Mouse (Mus musculus): Measurements from ENCODE around the gene Bhlhe40. TPM values are rescaled to one million over a fixed set of nuclear protein-coding genes. Genes with fewer than 3 reads are reported as not detected.

Bhlhe40 gene
- polyA plus RNA-seq, 1 experiment from 2014 or later, result 3.0 TPM

- Histone ChIP-seq H3K27me3 (ENCODE audit: control insufficient read depth, insufficient read depth, low read length) (no peaks in the 10 kb centered on the region), H3K9ac (ENCODE audit: low read depth, low read length) (no peak overlapping the region), H3K36me3 (ENCODE audit: control insufficient read depth, insufficient read depth, low read length) (no peaks in the 10 kb centered on the region), H3K4me1 (replicated peaks; ENCODE audit: control insufficient read depth, insufficient read depth, low read length) (no peaks in the 10 kb centered on the region), H3K9me3 (ENCODE audit: control insufficient read depth, low read length) (no peaks in the 10 kb centered on the region), H3K4me3 (ENCODE audit: low read depth, low read length) (no peak overlapping the region), H3K4me2 (replicated peaks; ENCODE audit: low read depth, low read length) (no peak overlapping the region), H3K27ac (ENCODE audit: low read depth, low read length) (no peak overlapping the region)
- no peak for ATAC-seq (ENCODE audit: low FRiP score)
- WGBS, result 92% methylated on average over 4 of the region's 4 CpGs
- no peak for DNase-seq (ENCODE audit: low spot score)
Measured at GRCm38 (mm10) chr6:108677697-108678096, 17.3 kb downstream of the Bhlhe40 start.

- H3K27me3 ChIP-seq (ENCODE audit: control insufficient read depth, insufficient read depth, low read length), result no peaks in the 10 kb centered on the region
- no peak overlapping the region for H3K9ac ChIP-seq (ENCODE audit: low read depth, low read length)
- no peak overlapping the region for H3K4me2 ChIP-seq (replicated peaks; ENCODE audit: low read depth, low read length)
- ATAC-seq (ENCODE audit: low FRiP score), result no peak
- no peaks in the 10 kb centered on the region for H3K9me3 ChIP-seq (ENCODE audit: control insufficient read depth, low read length)
- no peak overlapping the region for H3K27ac ChIP-seq (ENCODE audit: low read depth, low read length)
- WGBS, result 66% methylated on average over 5 of the region's 5 CpGs
- no peak overlapping the region for H3K4me3 ChIP-seq (ENCODE audit: low read depth, low read length)
- no peaks in the 10 kb centered on the region for H3K4me1 ChIP-seq (replicated peaks; ENCODE audit: control insufficient read depth, insufficient read depth, low read length)
- no peaks in the 10 kb centered on the region for H3K36me3 ChIP-seq (ENCODE audit: control insufficient read depth, insufficient read depth, low read length)
- DNase-seq (ENCODE audit: low spot score), result no peak
Measured at GRCm38 (mm10) chr6:108678227-108678626, 17.8 kb downstream of the Bhlhe40 start.

- no peaks in the 10 kb centered on the region for H3K27me3 ChIP-seq (ENCODE audit: control insufficient read depth, insufficient read depth, low read length)
- H3K4me1 ChIP-seq (replicated peaks; ENCODE audit: control insufficient read depth, insufficient read depth, low read length), result no peaks in the 10 kb centered on the region
- no peak for ATAC-seq (ENCODE audit: low FRiP score)
- 81% methylated on average over 7 of the region's 7 CpGs for WGBS
- H3K4me3 ChIP-seq (ENCODE audit: low read depth, low read length), result no peak overlapping the region
- no peaks in the 10 kb centered on the region for H3K36me3 ChIP-seq (ENCODE audit: control insufficient read depth, insufficient read depth, low read length)
- no peak overlapping the region for H3K9ac ChIP-seq (ENCODE audit: low read depth, low read length)
- H3K9me3 ChIP-seq (ENCODE audit: control insufficient read depth, low read length), result no peaks in the 10 kb centered on the region
- H3K4me2 ChIP-seq (replicated peaks; ENCODE audit: low read depth, low read length), result no peak overlapping the region
- H3K27ac ChIP-seq (ENCODE audit: low read depth, low read length), result no peak overlapping the region
- DNase-seq (ENCODE audit: low spot score), result no peak
Measured at GRCm38 (mm10) chr6:108680503-108680902, 20.1 kb downstream of the Bhlhe40 start.

GRCm38 (mm10) chr6:108681084-108681483, 20.7 kb downstream of the Bhlhe40 start:
- DNase-seq (ENCODE audit: low spot score), result no peak
- Histone ChIP-seq H3K36me3 (ENCODE audit: control insufficient read depth, insufficient read depth, low read length) (no peaks in the 10 kb centered on the region), H3K4me2 (replicated peaks; ENCODE audit: low read depth, low read length) (no peak overlapping the region), H3K9ac (ENCODE audit: low read depth, low read length) (no peak overlapping the region), H3K4me3 (ENCODE audit: low read depth, low read length) (no peak overlapping the region), H3K4me1 (replicated peaks; ENCODE audit: control insufficient read depth, insufficient read depth, low read length) (no peaks in the 10 kb centered on the region), H3K27me3 (ENCODE audit: control insufficient read depth, insufficient read depth, low read length) (no peaks in the 10 kb centered on the region), H3K27ac (ENCODE audit: low read depth, low read length) (no peak overlapping the region), H3K9me3 (ENCODE audit: control insufficient read depth, low read length) (no peaks in the 10 kb centered on the region)
- ATAC-seq (ENCODE audit: low FRiP score), result no peak
- WGBS, result 94% methylated on average over 4 of the region's 4 CpGs

GRCm38 (mm10) chr6:108683140-108683539, 22.7 kb downstream of the Bhlhe40 start:
- H3K36me3 ChIP-seq (ENCODE audit: control insufficient read depth, insufficient read depth, low read length), result no peaks in the 10 kb centered on the region

GRCm38 (mm10) chr6:108684430-108684829, 24.0 kb downstream of the Bhlhe40 start:
- WGBS, result 65% methylated on average over 5 of the region's 5 CpGs
- H3K4me2 ChIP-seq (replicated peaks; ENCODE audit: low read depth, low read length), result no peak overlapping the region
- ATAC-seq (ENCODE audit: low FRiP score) (no peak), DNase-seq (ENCODE audit: low spot score) (no peak)
- H3K36me3 ChIP-seq (ENCODE audit: control insufficient read depth, insufficient read depth, low read length), result no peaks in the 10 kb centered on the region
- no peaks in the 10 kb centered on the region for H3K27me3 ChIP-seq (ENCODE audit: control insufficient read depth, insufficient read depth, low read length)
- H3K9ac ChIP-seq (ENCODE audit: low read depth, low read length), result no peak overlapping the region
- no peak overlapping the region for H3K4me3 ChIP-seq (ENCODE audit: low read depth, low read length)
- H3K9me3 ChIP-seq (ENCODE audit: control insufficient read depth, low read length), result no peaks in the 10 kb centered on the region
- H3K4me1 ChIP-seq (replicated peaks; ENCODE audit: control insufficient read depth, insufficient read depth, low read length), result no peaks in the 10 kb centered on the region
- H3K27ac ChIP-seq (ENCODE audit: low read depth, low read length), result no peak overlapping the region

More at GRCm38 (mm10) chr6:108683140-108683539, 22.7 kb downstream of the Bhlhe40 start:
- Histone ChIP-seq H3K4me3 (ENCODE audit: low read depth, low read length) (no peak overlapping the region), H3K27ac (ENCODE audit: low read depth, low read length) (no peak overlapping the region), H3K9ac (ENCODE audit: low read depth, low read length) (no peak overlapping the region), H3K4me2 (replicated peaks; ENCODE audit: low read depth, low read length) (no peak overlapping the region), H3K9me3 (ENCODE audit: control insufficient read depth, low read length) (no peaks in the 10 kb centered on the region), H3K27me3 (ENCODE audit: control insufficient read depth, insufficient read depth, low read length) (no peaks in the 10 kb centered on the region), H3K4me1 (replicated peaks; ENCODE audit: control insufficient read depth, insufficient read depth, low read length) (no peaks in the 10 kb centered on the region)
- ATAC-seq (ENCODE audit: low FRiP score) (no peak), DNase-seq (ENCODE audit: low spot score) (no peak)
- 74% methylated on average over 1 of the region's 1 CpGs for WGBS

- Histone ChIP-seq H3K27ac (ENCODE audit: low read depth, low read length) (no peak overlapping the region), H3K4me2 (replicated peaks; ENCODE audit: low read depth, low read length) (no peak overlapping the region), H3K27me3 (ENCODE audit: control insufficient read depth, insufficient read depth, low read length) (no peaks in the 10 kb centered on the region), H3K9me3 (ENCODE audit: control insufficient read depth, low read length) (no peaks in the 10 kb centered on the region), H3K4me3 (ENCODE audit: low read depth, low read length) (no peak overlapping the region), H3K9ac (ENCODE audit: low read depth, low read length) (no peak overlapping the region), H3K36me3 (ENCODE audit: control insufficient read depth, insufficient read depth, low read length) (no peaks in the 10 kb centered on the region), H3K4me1 (replicated peaks; ENCODE audit: control insufficient read depth, insufficient read depth, low read length) (no peaks in the 10 kb centered on the region)
- WGBS, result 57% methylated on average over 9 of the region's 9 CpGs
- DNase-seq (ENCODE audit: low spot score) (no peak), ATAC-seq (ENCODE audit: low FRiP score) (no peak)
Measured at GRCm38 (mm10) chr6:108685758-108686355, 25.4 kb downstream of the Bhlhe40 start.

GRCm38 (mm10) chr6:108686930-108687329, 26.5 kb downstream of the Bhlhe40 start:
- Histone ChIP-seq H3K27ac (ENCODE audit: low read depth, low read length) (no peak overlapping the region), H3K27me3 (ENCODE audit: control insufficient read depth, insufficient read depth, low read length) (no peaks in the 10 kb centered on the region), H3K9me3 (ENCODE audit: control insufficient read depth, low read length) (no peaks in the 10 kb centered on the region), H3K4me3 (ENCODE audit: low read depth, low read length) (no peak overlapping the region), H3K36me3 (ENCODE audit: control insufficient read depth, insufficient read depth, low read length) (no peaks in the 10 kb centered on the region), H3K4me2 (replicated peaks; ENCODE audit: low read depth, low read length) (no peak overlapping the region), H3K4me1 (replicated peaks; ENCODE audit: control insufficient read depth, insufficient read depth, low read length) (no peaks in the 10 kb centered on the region), H3K9ac (ENCODE audit: low read depth, low read length) (no peak overlapping the region)
- DNase-seq (ENCODE audit: low spot score) (no peak), ATAC-seq (ENCODE audit: low FRiP score) (no peak)
- WGBS, result 83% methylated on average over 3 of the region's 3 CpGs

GRCm38 (mm10) chr6:108688344-108688743, 27.9 kb downstream of the Bhlhe40 start:
- ATAC-seq (ENCODE audit: low FRiP score) (no peak), DNase-seq (ENCODE audit: low spot score) (no peak)
- Histone ChIP-seq H3K9me3 (ENCODE audit: control insufficient read depth, low read length) (no peaks in the 10 kb centered on the region), H3K4me2 (replicated peaks; ENCODE audit: low read depth, low read length) (no peak overlapping the region), H3K4me3 (ENCODE audit: low read depth, low read length) (no peak overlapping the region), H3K27ac (ENCODE audit: low read depth, low read length) (no peak overlapping the region), H3K36me3 (ENCODE audit: control insufficient read depth, insufficient read depth, low read length) (no peaks in the 10 kb centered on the region), H3K4me1 (replicated peaks; ENCODE audit: control insufficient read depth, insufficient read depth, low read length) (no peaks in the 10 kb centered on the region), H3K9ac (ENCODE audit: low read depth, low read length) (no peak overlapping the region), H3K27me3 (ENCODE audit: control insufficient read depth, insufficient read depth, low read length) (no peaks in the 10 kb centered on the region)
- WGBS, result 77% methylated on average over 5 of the region's 5 CpGs
